Mouse (Mus musculus): ENCODE measurements around the gene Adgre5. TPM values are rescaled to one million over a fixed set of nuclear protein-coding genes. Genes with fewer than 3 reads are reported as not detected.

The Adgre5 gene
- polyA plus RNA-seq, 1 experiment, result 79.2 TPM

DNA sequence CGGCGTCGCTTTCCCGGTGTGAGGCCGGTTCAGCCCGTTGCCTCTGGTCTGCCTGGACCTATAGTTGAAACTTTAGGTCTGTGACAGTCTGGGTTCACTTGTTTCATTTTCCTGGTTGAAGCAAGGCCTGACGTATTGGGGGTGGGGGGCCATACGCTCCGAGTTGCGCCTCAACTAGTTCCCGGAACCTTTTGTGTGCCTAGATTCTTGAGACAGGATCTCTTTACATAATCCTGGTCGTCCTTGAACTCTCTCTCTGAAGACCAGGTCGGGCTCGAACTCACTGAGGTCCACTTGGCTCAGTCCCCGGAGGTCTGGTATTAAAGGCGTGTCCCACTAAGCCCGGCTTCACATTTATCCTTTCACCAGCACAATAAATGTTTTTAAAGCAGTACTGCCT is 25.4 kb downstream of the Adgre5 start:
- H3K27ac ChIP-seq (ENCODE audit: control insufficient read depth, insufficient read depth, low read depth, low read length, poor library complexity), result peak overlapping the region; percentile 93
- peaks cover 1% of the 10 kb centered on the region; the same call in 1 of the 2 replicates for H3K4me1 ChIP-seq (ENCODE audit: control insufficient read depth, insufficient read depth, low read length)
- TF ChIP-seq POLR2A (IDR thresholded peaks at IDR 0.05; ENCODE audit: borderline replicate concordance, control insufficient read depth, low read depth, low read length), result no peak
- TF ChIP-seq CTCF (IDR thresholded peaks at IDR 0.05; ENCODE audit: control insufficient read depth, insufficient read depth, low read length), result no peak
- 0% methylated on average over 17 of the region's 17 CpGs for WGBS
- H3K4me3 ChIP-seq (replicated peaks; ENCODE audit: control insufficient read depth, low read depth, low read length), result peak overlapping the region; percentile 98

DNA sequence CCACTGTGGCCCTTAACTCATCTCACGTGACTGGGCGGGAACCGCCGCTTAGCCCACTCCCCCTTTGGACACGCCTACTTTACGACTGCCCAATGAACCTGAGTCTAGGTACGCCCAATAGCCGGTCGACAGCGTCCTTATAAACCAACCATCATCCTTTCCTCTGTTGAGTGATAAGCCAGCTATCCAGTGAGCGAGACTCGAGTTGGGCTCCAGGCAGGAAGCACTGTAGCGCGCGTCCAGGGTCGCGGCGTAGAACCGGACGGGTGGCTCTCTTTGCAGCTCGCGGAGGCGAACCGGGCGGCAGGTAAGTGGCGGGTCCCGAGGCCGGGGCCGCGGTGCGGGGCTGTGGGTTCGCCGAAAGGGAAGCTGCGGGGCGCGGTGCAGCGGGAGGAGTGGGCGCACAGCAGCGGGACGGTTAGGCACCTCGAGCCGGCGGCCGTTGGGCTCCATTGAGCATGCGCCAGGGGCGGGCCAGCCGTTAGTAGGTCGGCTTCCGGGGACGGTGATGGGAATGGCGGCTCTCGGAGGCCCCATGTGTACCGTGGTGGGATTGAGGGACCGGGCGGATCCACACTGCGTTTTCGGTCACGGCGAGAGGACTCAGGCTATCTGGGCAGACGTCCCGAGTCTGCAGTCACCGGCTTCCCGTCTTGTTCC is 26.0 kb downstream of the Adgre5 start, which contains the start of gene Ddx39:
Ddx39 (plus strand) TSS at position 147 of the 660 bp plus-strand sequence.
- H3K27ac ChIP-seq (ENCODE audit: control insufficient read depth, insufficient read depth, low read depth, low read length, poor library complexity), result peak within 1 kb of the TSS; percentile 93
- H3K4me1 ChIP-seq (ENCODE audit: control insufficient read depth, insufficient read depth, low read length), result peaks cover 1% of the 10 kb centered on the region; the same call in 1 of the 2 replicates
- WGBS, result 0% methylated on average over 63 of the region's 63 CpGs
- H3K4me3 ChIP-seq (replicated peaks; ENCODE audit: control insufficient read depth, low read depth, low read length), result peak within 1 kb of the TSS; percentile 98
- TF ChIP-seq CTCF (IDR thresholded peaks at IDR 0.05; ENCODE audit: control insufficient read depth, insufficient read depth, low read length) (no peak), POLR2A (IDR thresholded peaks at IDR 0.05; ENCODE audit: borderline replicate concordance, control insufficient read depth, low read depth, low read length) (peak; percentile 84; the same call in 1 of the 2 replicates)

- Histone ChIP-seq H3K27ac (ENCODE audit: control insufficient read depth, insufficient read depth, low read depth, low read length, poor library complexity) (no peak overlapping the region), H3K4me3 (replicated peaks; ENCODE audit: control insufficient read depth, low read depth, low read length) (peak overlapping the region; percentile 25)
Observed at GRCm38 (mm10) chr8:83714676-83715030, 26.5 kb downstream of the Adgre5 start.

DNA sequence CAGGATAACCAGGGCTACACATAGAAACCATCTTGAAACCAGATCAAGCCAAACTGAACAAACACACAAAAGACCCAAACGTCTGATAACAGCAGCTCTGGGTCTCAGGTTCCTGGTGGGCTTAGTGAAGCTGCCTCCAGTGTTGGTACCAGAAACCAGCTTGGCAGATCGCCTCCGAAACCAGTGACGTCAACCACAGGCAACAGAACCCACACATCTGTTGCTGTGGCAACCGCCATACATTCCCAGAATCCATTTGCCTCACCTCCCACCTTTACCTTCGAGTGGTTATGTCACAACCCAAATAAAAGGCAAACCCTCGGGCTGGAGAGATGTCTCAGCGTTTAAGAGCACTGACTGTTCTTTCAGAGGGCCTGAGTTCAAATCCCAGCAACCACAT is 33.6 kb downstream of the Adgre5 start:
- Histone ChIP-seq H3K4me1 (ENCODE audit: control insufficient read depth, insufficient read depth, low read length) (no peaks in the 10 kb centered on the region), H3K27ac (ENCODE audit: control insufficient read depth, insufficient read depth, low read depth, low read length, poor library complexity) (no peak overlapping the region), H3K4me3 (replicated peaks; ENCODE audit: control insufficient read depth, low read depth, low read length) (no peak overlapping the region)
- WGBS, result 75% methylated on average over 8 of the region's 8 CpGs
- TF ChIP-seq CTCF (IDR thresholded peaks at IDR 0.05; ENCODE audit: control insufficient read depth, insufficient read depth, low read length) (no peak), POLR2A (IDR thresholded peaks at IDR 0.05; ENCODE audit: borderline replicate concordance, control insufficient read depth, low read depth, low read length) (no peak)

More at GRCm38 (mm10) chr8:83714676-83715030, 26.5 kb downstream of the Adgre5 start:
- WGBS, result 13% methylated on average over 8 of the region's 8 CpGs
- peaks cover 1% of the 10 kb centered on the region; the same call in 1 of the 2 replicates for H3K4me1 ChIP-seq (ENCODE audit: control insufficient read depth, insufficient read depth, low read length)
- TF ChIP-seq POLR2A (IDR thresholded peaks at IDR 0.05; ENCODE audit: borderline replicate concordance, control insufficient read depth, low read depth, low read length), result no peak
- no peak for TF ChIP-seq CTCF (IDR thresholded peaks at IDR 0.05; ENCODE audit: control insufficient read depth, insufficient read depth, low read length)

- H3K4me1 ChIP-seq (ENCODE audit: control insufficient read depth, insufficient read depth, low read length), result no peaks in the 10 kb centered on the region
- 68% methylated on average over 5 of the region's 5 CpGs for WGBS
- no peak overlapping the region for H3K27ac ChIP-seq (ENCODE audit: control insufficient read depth, insufficient read depth, low read depth, low read length, poor library complexity)
- TF ChIP-seq POLR2A (IDR thresholded peaks at IDR 0.05; ENCODE audit: borderline replicate concordance, control insufficient read depth, low read depth, low read length) (no peak), CTCF (IDR thresholded peaks at IDR 0.05; ENCODE audit: control insufficient read depth, insufficient read depth, low read length) (no peak)
- no peak overlapping the region for H3K4me3 ChIP-seq (replicated peaks; ENCODE audit: control insufficient read depth, low read depth, low read length)
Observed at GRCm38 (mm10) chr8:83706411-83706810, 34.7 kb downstream of the Adgre5 start.

DNA sequence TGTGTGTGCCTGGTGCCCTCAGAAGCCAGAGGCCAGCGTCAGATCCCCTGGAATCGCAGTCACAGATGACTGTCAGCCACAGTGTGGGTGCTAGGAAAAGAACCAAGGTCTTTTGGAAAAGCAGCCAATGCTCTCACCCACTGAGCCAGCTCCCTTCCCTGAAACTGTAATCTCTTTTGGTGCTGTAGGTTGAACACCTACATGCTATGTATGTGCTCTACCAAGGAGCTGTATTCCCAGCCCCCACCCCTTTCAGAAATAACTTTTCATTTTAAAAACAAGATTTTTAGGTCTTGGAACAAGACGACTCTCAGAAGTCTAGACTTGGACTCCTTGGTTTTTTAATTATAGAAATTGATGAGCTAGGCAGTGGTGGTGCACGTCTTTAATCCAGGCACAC is 37.7 kb downstream of the Adgre5 start:
- H3K27ac ChIP-seq (ENCODE audit: control insufficient read depth, insufficient read depth, low read depth, low read length, poor library complexity), result no peak overlapping the region
- no peak for TF ChIP-seq CTCF (IDR thresholded peaks at IDR 0.05; ENCODE audit: control insufficient read depth, insufficient read depth, low read length)
- TF ChIP-seq POLR2A (IDR thresholded peaks at IDR 0.05; ENCODE audit: borderline replicate concordance, control insufficient read depth, low read depth, low read length), result no peak
- peaks cover 1% of the 10 kb centered on the region; the same call in 1 of the 2 replicates for H3K4me1 ChIP-seq (ENCODE audit: control insufficient read depth, insufficient read depth, low read length)
- no peak overlapping the region for H3K4me3 ChIP-seq (replicated peaks; ENCODE audit: control insufficient read depth, low read depth, low read length)
- WGBS, result 87% methylated on average over 4 of the region's 4 CpGs

DNA sequence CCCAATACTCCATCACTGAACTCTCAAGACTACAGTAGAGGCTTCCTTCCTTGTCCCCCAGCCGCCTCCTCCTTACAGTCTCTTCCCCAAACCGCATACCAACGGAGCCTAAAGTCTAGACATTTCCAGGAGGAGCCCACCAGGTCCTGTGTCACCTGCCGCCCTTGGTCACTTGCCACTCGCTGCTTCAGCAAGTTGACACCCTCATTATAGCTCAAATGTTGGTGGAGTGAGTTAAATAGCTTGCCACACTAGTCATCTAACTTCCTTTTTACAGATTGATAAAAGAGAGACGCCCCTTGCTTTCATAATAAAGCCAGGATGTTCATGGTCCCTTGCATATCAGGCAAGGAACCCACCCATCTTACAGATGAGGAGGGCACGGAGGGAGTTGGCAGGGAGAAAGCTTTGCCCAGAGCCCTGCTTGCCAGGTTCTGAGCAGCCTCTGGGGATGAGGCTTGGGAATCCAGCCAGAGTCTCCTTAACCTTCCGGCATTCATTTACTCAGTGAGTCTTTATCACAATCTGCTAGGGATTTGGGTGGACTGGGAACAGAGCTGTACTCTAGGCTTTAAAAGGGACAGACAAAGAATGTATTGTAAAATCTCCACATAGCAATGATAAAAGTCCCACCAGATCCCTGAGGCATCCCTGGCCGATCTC is 40.6 kb downstream of the Adgre5 start:
- no peak for TF ChIP-seq POLR2A (IDR thresholded peaks at IDR 0.05; ENCODE audit: borderline replicate concordance, control insufficient read depth, low read depth, low read length)
- TF ChIP-seq CTCF (IDR thresholded peaks at IDR 0.05; ENCODE audit: control insufficient read depth, insufficient read depth, low read length), result no peak
- WGBS, result 52% methylated on average over 9 of the region's 9 CpGs
- Histone ChIP-seq H3K4me3 (replicated peaks; ENCODE audit: control insufficient read depth, low read depth, low read length) (no peak overlapping the region), H3K4me1 (ENCODE audit: control insufficient read depth, insufficient read depth, low read length) (peaks cover 7% of the 10 kb centered on the region; the same call in 1 of the 2 replicates), H3K27ac (ENCODE audit: control insufficient read depth, insufficient read depth, low read depth, low read length, poor library complexity) (no peak overlapping the region)

- peak overlapping the region; percentile 95 for H3K27ac ChIP-seq (ENCODE audit: control insufficient read depth, insufficient read depth, low read depth, low read length, poor library complexity)
- TF ChIP-seq CTCF (IDR thresholded peaks at IDR 0.05; ENCODE audit: control insufficient read depth, insufficient read depth, low read length) (no peak), POLR2A (IDR thresholded peaks at IDR 0.05; ENCODE audit: borderline replicate concordance, control insufficient read depth, low read depth, low read length) (no peak)
- 4% methylated on average over 9 of the region's 9 CpGs for WGBS
Observed at GRCm38 (mm10) chr8:83699566-83699965, 41.6 kb downstream of the Adgre5 start.

More at GRCm38 (mm10) chr8:83699566-83699965, 41.6 kb downstream of the Adgre5 start:
- H3K4me3 ChIP-seq (replicated peaks; ENCODE audit: control insufficient read depth, low read depth, low read length), result peak overlapping the region; percentile 89
- peaks cover 13% of the 10 kb centered on the region for H3K4me1 ChIP-seq (ENCODE audit: control insufficient read depth, insufficient read depth, low read length)

All from bone marrow, adult 2 months (tissue).